Mouse (Mus musculus) brain, embryonic 14.5 days (tissue): Measurements from ENCODE around the gene Pbx2. TPM values are rescaled to one million over a fixed set of nuclear protein-coding genes. Genes with fewer than 3 reads are reported as not detected.

Experiments used
- DNase-seq: peaks from one replicate; pipeline ENCODE4 v3.0.0-alpha.2; 2011; ENCODE audit warnings: low read depth
- CTCF ChIP-seq: fragments of 200-500 bp; IDR thresholded peaks from 2 replicates; pipeline ENCODE4 v1.5.1; 2012; ENCODE audit warnings: inconsistent platforms, mild to moderate bottlenecking, moderate library complexity, borderline replicate concordance; ENCODE audit not compliant: insufficient read depth, insufficient read length; ENCODE audit errors: extremely low read depth
- POLR2A ChIP-seq: fragments of 200-500 bp; IDR thresholded peaks from 2 replicates; pipeline ENCODE4 v1.6.1; 2012; ENCODE audit warnings: mild to moderate bottlenecking, inconsistent platforms, borderline replicate concordance; ENCODE audit not compliant: poor library complexity, insufficient read depth, insufficient read length, severe bottlenecking; ENCODE audit errors: extremely low read depth
- polyA plus RNA-seq: library from polyadenylated mRNA; depleted of rRNA; stranded (reverse); fragments of >200 nt; gene quantifications from 2 replicates; pipeline ENCODE4 v1.2.3, GENCODE M21; 2012; rRNA removed

Gene Pbx2
- polyA plus RNA-seq, 1 experiment: 115 TPM

- peak; percentile 85 for DNase-seq
- TF ChIP-seq POLR2A: no peak
- no peak for TF ChIP-seq CTCF
These were observed 49.9 kb downstream of the Pbx2 start for GRCm38 (mm10) chr17:34640778-34641601.

GRCm38 (mm10) chr17:34641945-34642344 is 50.9 kb downstream of the Pbx2 start:
- TF ChIP-seq CTCF (no peak), POLR2A (no peak)
- DNase-seq: no peak

GRCm38 (mm10) chr17:34643379-34643778 is 52.3 kb downstream of the Pbx2 start:
- no peak for DNase-seq
- no peak for TF ChIP-seq POLR2A
- no peak for TF ChIP-seq CTCF

DNA sequence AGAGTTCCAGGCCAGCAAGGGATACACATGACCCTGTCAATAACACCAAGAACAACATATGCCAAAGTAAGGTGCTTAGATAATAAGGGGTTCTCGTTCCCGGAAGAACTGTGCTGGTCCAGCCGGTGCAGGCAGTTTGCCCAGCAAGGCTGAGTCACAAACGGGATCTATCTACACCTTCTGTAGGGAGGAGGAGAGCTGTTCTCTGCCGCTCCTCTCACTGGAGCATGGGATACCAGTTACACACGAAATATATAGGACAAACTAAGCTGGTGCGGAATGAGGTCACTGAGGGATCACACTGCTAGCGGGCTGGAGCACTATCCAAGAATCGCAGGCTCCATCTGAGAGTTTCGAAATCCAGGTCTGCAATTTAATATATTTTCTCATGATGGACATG is 52.9 kb downstream of the Pbx2 start:
- TF ChIP-seq POLR2A (no peak), CTCF (no peak)
- DNase-seq: no peak

DNA sequence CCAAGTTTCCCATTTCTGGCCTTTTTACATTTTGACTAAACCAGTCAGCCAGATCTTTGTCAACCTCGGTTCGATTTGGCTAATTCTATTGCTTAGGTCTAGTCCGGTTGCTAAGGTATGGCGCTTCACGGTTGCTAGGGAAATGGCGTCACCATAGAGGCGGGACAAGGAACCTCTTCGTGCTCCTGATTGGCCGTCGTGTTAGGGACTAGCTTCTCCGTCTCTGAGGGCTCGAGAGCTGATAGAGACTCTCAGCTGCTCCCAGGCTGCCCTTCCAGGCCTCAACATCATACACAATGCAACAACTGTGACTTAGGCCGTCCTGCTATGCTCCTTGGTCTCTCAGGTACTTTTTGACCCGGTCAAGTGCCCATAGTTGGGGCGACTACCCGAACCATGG is 53.5 kb downstream of the Pbx2 start, which contains the start of gene Fkbpl:
TSS of gene Fkbpl (plus strand) at position 157 of the 400 bp plus-strand sequence.
- TF ChIP-seq CTCF (no peak), POLR2A (peak; percentile 28; the same call in 1 of the 2 replicates)
- DNase-seq: peak; percentile 99

- DNase-seq: no peak
- TF ChIP-seq POLR2A (no peak), CTCF (no peak)
These were observed 54.3 kb downstream of the Pbx2 start for GRCm38 (mm10) chr17:34645256-34645829.

DNA sequence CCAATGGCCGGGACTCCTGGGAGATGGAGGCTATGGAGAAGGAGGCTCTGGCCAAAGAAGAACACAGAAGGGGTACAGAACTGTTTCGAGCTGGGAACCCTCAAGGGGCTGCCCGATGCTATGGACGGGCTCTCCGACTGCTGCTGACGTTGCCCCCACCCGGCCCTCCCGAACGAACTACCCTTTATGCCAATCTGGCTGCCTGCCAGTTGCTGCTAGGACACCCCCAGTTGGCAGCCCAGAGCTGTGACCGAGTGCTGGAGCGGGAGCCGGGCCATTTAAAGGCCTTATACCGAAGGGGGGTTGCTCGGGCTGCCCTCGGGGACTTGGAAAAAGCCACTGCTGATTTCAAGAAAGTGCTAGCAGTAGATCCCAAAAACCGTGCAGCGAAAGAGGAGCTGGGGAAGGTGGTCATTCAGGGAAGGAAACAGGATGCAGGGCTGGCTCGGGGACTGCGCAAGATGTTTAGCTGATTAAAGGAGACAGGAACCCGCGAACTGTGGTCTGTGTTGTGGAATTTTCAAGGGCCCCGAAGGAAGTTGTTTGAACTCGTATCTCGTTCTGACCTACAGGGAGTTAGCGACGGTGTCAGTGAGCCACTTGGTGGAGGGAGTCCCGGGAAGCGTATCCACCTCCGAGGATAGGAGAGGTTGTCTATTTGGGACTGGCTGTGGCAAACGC is 54.9 kb downstream of the Pbx2 start:
- DNase-seq: no peak
- TF ChIP-seq POLR2A: no peak
- no peak for TF ChIP-seq CTCF

Other genes starting within 250 kb of the Pbx2 start
- 0.03 TPM in 2 replicates for gene Btnl2, start 236.4 kb upstream of the Pbx2 start, polyA plus RNA-seq
- not detected in 2 replicates for gene Btnl1, start 214.1 kb upstream of the Pbx2 start, polyA plus RNA-seq
- 9.9 and 10.4 TPM in 2 replicates for gene BC051142, start 192.4 kb upstream of the Pbx2 start, polyA plus RNA-seq
- not detected in 2 replicates for gene Btnl4, start 113.9 kb upstream of the Pbx2 start, polyA plus RNA-seq
- gene Btnl6, start 73.9 kb upstream of the Pbx2 start, polyA plus RNA-seq: not detected in 2 replicates
- 13.5 and 15.6 TPM in 2 replicates for gene Notch4, start 27.0 kb upstream of the Pbx2 start, polyA plus RNA-seq
- gene Gpsm3, start 1.5 kb upstream of the Pbx2 start, polyA plus RNA-seq: 2.0 and 3.0 TPM in 2 replicates
- gene Ager, start 6.6 kb downstream of the Pbx2 start, polyA plus RNA-seq: 5.1 and 9.0 TPM in 2 replicates
- gene Rnf5, start 12.4 kb downstream of the Pbx2 start, polyA plus RNA-seq: 189 and 227 TPM in 2 replicates
- gene Agpat1, start 13.0 kb downstream of the Pbx2 start, polyA plus RNA-seq: 251 and 279 TPM in 2 replicates
- gene Egfl8, start 24.7 kb downstream of the Pbx2 start, polyA plus RNA-seq: 9.2 and 10.3 TPM in 2 replicates
- 29.3 and 31.7 TPM in 2 replicates for gene Ppt2, start 37.2 kb downstream of the Pbx2 start, polyA plus RNA-seq
- gene Prrt1, start 38.3 kb downstream of the Pbx2 start, polyA plus RNA-seq: 53.2 and 63.8 TPM in 2 replicates
- gene Fkbpl, start 53.5 kb downstream of the Pbx2 start, polyA plus RNA-seq: 3.8 and 6.8 TPM in 2 replicates
- gene Atf6b, start 55.9 kb downstream of the Pbx2 start, polyA plus RNA-seq: 113 and 133 TPM in 2 replicates
- 0.33 and 0.70 TPM in 2 replicates for gene Tnxb, start 79.3 kb downstream of the Pbx2 start, polyA plus RNA-seq
- 0.04 TPM in 2 replicates for gene C4b, start 152.6 kb downstream of the Pbx2 start, polyA plus RNA-seq
- gene Cyp21a1, start 213.3 kb downstream of the Pbx2 start, polyA plus RNA-seq: 0.04 TPM in 2 replicates
- gene Stk19, start 245.7 kb downstream of the Pbx2 start, polyA plus RNA-seq: 57.1 and 75.0 TPM in 2 replicates
- 73.5 and 101 TPM in 2 replicates for gene Dxo, start 245.8 kb downstream of the Pbx2 start, polyA plus RNA-seq